Mouse (Mus musculus): Measurements from ENCODE around the gene C1qtnf5.

Gene C1qtnf5

GRCm38 (mm10) chr9:44133287-44133686, 26.2 kb downstream of the C1qtnf5 start:
- DNase-seq (ENCODE audit: low spot score) = no peak

GRCm38 (mm10) chr9:44134101-44134850, 27.2 kb downstream of the C1qtnf5 start, which contains the start of gene Mcam:
Mcam (plus strand) TSS chr9:44134469.
- DNase-seq (ENCODE audit: low spot score) = no peak

DNA sequence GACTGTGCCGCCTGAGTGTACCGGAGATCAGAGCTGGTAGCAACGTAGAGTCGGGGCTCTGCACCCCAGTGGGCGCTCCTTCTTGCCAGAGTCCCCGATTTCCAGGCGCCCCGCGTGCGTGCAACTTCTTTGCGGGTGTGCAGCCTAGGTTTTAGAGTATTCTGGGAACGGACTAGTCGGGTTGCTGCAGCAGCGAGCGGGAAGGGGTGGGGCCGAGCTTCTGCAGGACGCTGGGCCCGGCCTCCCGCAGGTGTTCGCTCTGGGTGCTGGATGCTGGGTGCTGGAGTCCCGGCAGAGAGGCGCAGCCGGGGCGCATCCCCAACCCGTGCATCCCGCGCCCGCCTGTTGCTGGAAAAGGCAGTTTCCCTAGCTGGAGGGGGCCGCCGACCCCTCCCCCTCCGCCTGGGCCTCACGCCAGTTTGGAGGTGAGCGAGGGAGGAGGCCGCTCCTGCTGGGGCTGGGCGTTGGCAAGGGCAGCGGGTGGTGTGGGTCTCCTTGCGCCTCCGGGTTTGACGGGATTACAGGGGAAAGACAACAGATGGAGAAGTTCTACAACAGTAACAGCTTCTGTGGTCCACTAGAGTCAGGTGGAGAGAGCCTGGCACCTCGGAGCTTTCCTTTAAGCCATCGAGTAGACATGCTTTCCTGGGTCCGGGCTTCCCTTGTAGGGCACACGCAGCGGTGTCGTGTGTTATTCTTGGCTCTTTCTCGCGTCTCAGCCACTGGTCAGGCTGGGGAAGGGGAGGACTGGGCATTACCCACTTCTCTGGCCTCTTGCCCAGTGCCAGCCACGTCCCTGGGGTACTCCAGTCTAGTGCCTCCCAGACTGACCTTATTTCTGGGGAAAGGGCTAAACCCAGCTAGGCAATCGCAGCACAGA, 28.0 kb downstream of the C1qtnf5 start:
- no peak for DNase-seq (ENCODE audit: low spot score)

GRCm38 (mm10) chr9:44135731-44136411, 28.8 kb downstream of the C1qtnf5 start:
- DNase-seq (ENCODE audit: low spot score) = no peak

- DNase-seq (ENCODE audit: low spot score) = no peak
These were observed 30.8 kb downstream of the C1qtnf5 start for GRCm38 (mm10) chr9:44137846-44138245.

DNA sequence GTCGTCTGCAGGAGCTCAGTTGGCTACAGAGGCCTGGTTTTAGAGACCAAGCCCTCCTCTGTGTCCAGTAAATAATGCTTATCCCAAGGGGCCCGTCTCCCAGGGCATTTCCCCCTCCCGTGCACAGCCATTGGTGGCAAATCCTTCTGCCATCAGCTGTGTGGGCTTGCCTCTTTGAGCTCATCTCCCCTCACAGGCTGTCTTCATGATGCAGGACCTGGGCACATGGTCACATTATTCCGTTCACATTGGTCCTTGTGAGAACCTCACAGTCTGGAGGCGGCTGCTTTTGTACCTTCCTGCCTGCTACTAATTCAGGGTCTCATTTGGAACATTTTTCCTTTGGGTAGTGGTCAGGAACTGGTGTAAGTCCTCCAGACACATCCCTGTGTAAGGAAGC, 34.9 kb downstream of the C1qtnf5 start:
- no peak for DNase-seq (ENCODE audit: low spot score)

GRCm38 (mm10) chr9:44143421-44143820, 36.4 kb downstream of the C1qtnf5 start:
- no peak for DNase-seq (ENCODE audit: low spot score)

DNA sequence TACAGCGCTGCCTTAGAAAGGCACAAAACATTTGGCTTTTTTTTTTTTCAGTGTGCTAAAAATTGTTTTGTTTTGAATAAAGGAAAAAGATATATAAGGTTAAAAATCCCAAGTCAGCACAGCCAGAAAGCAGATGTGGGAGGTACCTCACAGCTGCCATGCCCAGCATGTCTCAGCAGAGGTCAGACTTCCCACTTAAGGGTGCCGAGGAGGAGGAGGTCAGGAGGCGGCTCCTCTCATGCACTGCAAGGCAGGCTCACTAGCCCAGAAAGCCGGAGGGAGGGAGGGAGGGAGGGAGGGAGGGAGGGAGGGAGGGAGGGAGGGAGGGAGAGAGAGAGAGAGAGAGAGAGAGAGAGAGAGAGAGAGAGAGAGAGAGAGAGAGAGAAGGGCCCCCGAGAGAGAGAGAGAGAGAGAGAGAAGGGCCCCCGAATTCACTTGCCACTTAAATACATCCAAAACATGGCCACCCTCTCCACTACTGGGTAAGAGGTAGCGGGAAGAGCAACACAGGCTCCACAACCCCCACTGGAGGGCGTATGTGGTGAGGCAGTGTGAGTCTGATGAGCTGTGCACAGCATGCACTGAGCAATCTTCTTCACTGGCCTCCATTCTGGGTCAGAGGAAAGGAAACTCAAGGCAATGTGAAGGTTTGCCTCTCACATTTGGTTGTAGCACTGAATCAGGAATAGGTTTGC, 37.1 kb downstream of the C1qtnf5 start:
- DNase-seq (ENCODE audit: low spot score) = no peak

DNA sequence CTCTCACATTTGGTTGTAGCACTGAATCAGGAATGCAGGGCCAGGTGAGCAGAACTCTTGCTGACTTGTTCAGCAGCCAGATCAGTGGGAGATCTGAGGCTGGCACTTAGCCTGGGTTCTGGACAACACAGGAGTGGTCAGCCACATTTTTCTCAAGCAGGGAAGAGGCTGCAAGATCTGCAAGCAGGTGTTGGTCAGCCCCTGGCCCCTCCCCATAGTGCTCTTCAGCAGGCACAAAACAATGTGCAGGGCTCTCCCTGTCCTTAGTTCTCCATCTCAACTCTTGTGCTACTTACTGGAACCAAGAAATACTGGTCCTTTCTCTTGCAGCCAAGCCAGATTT, 37.6 kb downstream of the C1qtnf5 start:
- DNase-seq (ENCODE audit: low spot score) = no peak

DNA sequence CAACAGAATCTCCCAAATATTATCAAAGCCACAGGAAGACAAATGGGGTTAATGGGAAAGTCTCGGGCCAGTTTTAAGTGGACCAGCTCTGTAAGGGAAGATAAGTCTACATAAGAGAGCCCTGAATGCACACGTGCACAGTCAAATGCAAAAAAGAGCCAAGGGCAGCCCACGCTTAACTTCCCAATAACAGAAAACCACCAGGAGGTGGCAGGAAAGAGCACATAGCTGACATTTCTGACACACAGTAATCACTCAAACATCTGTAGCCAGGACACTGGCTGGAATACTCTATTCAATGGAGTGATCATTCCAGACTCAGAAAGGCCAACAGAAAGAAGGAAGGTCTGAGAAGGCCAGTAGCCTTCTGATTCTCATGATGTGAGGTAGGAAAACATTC, 40.2 kb downstream of the C1qtnf5 start:
- DNase-seq (ENCODE audit: low spot score) = no peak

Measured in left cerebral cortex, adult 11 months (tissue).